Mouse (Mus musculus): ENCODE measurements around the gene Setd1a.
"Not testable (repeated sequence)": the region's sequence is repeated elsewhere in the genome, so short reads cannot be mapped to it uniquely, and the experiment has no call there.

The Setd1a gene

GRCm38 (mm10) chr7:127776426-127776825 lies at the start of gene Setd1a:
Gene Setd1a, plus strand, starts transcription at chr7:127776670.
- DNase-seq (ENCODE audit: low spot score): peak; percentile 92

GRCm38 (mm10) chr7:127727898-127728297 lies 48.6 kb upstream of the Setd1a start:
- DNase-seq (ENCODE audit: low spot score): no peak

GRCm38 (mm10) chr7:127730170-127730569 lies 46.3 kb upstream of the Setd1a start:
- DNase-seq (ENCODE audit: low spot score): peak; percentile 21

GRCm38 (mm10) chr7:127732066-127732465 lies 44.4 kb upstream of the Setd1a start, which contains the start of gene Ctf2:
Gene Ctf2, minus strand, starts transcription at chr7:127732166.
- not testable (repeated sequence) for DNase-seq (ENCODE audit: low spot score)

GRCm38 (mm10) chr7:127744366-127745045 lies 32.0 kb upstream of the Setd1a start, which contains the start of gene Fbxl19:
Gene Fbxl19, plus strand, starts transcription at chr7:127744543.
- peak; percentile 88 for DNase-seq (ENCODE audit: low spot score)

- peak; percentile 97 for DNase-seq (ENCODE audit: low spot score)
These were observed 31.2 kb upstream of the Setd1a start for GRCm38 (mm10) chr7:127745251-127745651.

- DNase-seq (ENCODE audit: low spot score): peak; percentile 98
These were observed 30.6 kb upstream of the Setd1a start for GRCm38 (mm10) chr7:127745652-127746493.

GRCm38 (mm10) chr7:127746494-127747491 lies 29.7 kb upstream of the Setd1a start:
- DNase-seq (ENCODE audit: low spot score): peak; percentile 45

GRCm38 (mm10) chr7:127747559-127748234 lies 28.8 kb upstream of the Setd1a start:
- DNase-seq (ENCODE audit: low spot score): no peak

- no peak for DNase-seq (ENCODE audit: low spot score)
These were observed 28.3 kb upstream of the Setd1a start for GRCm38 (mm10) chr7:127748235-127748560.

- DNase-seq (ENCODE audit: low spot score): no peak
These were observed 26.0 kb upstream of the Setd1a start for GRCm38 (mm10) chr7:127750131-127751127.

GRCm38 (mm10) chr7:127751619-127752018 lies 24.9 kb upstream of the Setd1a start:
- DNase-seq (ENCODE audit: low spot score): no peak

GRCm38 (mm10) chr7:127752069-127752468 lies 24.4 kb upstream of the Setd1a start:
- DNase-seq (ENCODE audit: low spot score): no peak

- no peak for DNase-seq (ENCODE audit: low spot score)
These were observed 23.3 kb upstream of the Setd1a start for GRCm38 (mm10) chr7:127753158-127753557.

- no peak for DNase-seq (ENCODE audit: low spot score)
These were observed 22.7 kb upstream of the Setd1a start for GRCm38 (mm10) chr7:127753741-127754140.

GRCm38 (mm10) chr7:127759716-127760115 lies 16.8 kb upstream of the Setd1a start:
- DNase-seq (ENCODE audit: low spot score): no peak

- no peak for DNase-seq (ENCODE audit: low spot score)
These were observed 16.0 kb upstream of the Setd1a start for GRCm38 (mm10) chr7:127760478-127760877.

- DNase-seq (ENCODE audit: low spot score): peak; percentile 84
These were observed 15.4 kb upstream of the Setd1a start for GRCm38 (mm10) chr7:127761026-127761425.

GRCm38 (mm10) chr7:127763642-127764041 lies 12.8 kb upstream of the Setd1a start:
- DNase-seq (ENCODE audit: low spot score): no peak

- no peak for DNase-seq (ENCODE audit: low spot score)
These were observed 10.7 kb upstream of the Setd1a start for GRCm38 (mm10) chr7:127765756-127766155.
